Mouse (Mus musculus): ENCODE results near the gene Nos1ap.

DNA sequence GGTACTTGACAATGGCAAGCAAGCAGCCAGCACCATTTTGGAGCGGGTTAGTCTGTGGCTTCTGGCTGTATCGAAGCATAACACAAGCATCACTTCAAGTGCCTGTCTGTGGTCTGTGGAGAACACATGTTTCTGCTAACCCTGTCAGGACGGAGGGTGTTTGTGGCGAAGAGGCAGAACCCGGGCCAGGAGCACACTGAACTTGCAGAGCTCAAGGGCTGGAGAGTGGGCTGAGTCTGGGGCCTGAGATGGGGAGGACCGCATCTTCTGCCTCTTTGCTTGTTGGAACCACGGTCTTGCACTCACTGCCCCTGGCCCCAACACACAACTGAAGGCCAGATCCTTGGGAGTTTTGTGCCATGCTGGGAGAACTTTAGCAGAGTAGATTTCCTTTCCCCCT lies 20.2 kb upstream of the Nos1ap start:
- TF ChIP-seq CTCF (IDR thresholded peaks at IDR 0.05; ENCODE audit: control insufficient read depth, insufficient read depth, insufficient read length) = no peak
- TF ChIP-seq USF1 (IDR thresholded peaks at IDR 0.05; ENCODE audit: low read depth) = no peak
- TF ChIP-seq CEBPB (IDR thresholded peaks at IDR 0.05; ENCODE audit: low read depth) = no peak
- TF ChIP-seq MYOD1 (IDR thresholded peaks at IDR 0.05; ENCODE audit: control insufficient read depth, insufficient read length, low read depth) = no peak

Measured in C2C12 (cell line).